Mouse (Mus musculus) layer of hippocampus, adult 2 months (tissue): ENCODE results near the gene Aspn. TPM values are rescaled to one million over a fixed set of nuclear protein-coding genes. Genes with fewer than 3 reads are reported as not detected.

Experiments used
- DNase-seq, 2 experiments: peaks; one replicate each; pipeline ENCODE4 v3.0.0; 2022; ENCODE audit warnings: low spot score in 2 of 2
- H3K27ac ChIP-seq: fragments of 200-600 bp; 2 replicates; pipeline ENCODE4 v1.8.1; 2022
- H3K4me3 ChIP-seq: fragments of 200-600 bp; 2 replicates; pipeline ENCODE4 v1.8.1; 2022; ENCODE audit warnings: mild to moderate bottlenecking
- CTCF ChIP-seq: fragments of 200-600 bp; conservative IDR thresholded peaks from 2 replicates; pipeline ENCODE4 v1.8.1; 2022; ENCODE audit warnings: antibody characterized with exemption, mild to moderate bottlenecking, moderate library complexity
- total RNA-seq, 2 experiments: library from RNA; stranded (reverse); gene quantifications; 2 replicates each; pipeline ENCODE4 v1.2.3; 2021

Gene Aspn
- total RNA-seq, 2 experiments from 2014 or later = 0.83 to 1.2 TPM

DNA sequence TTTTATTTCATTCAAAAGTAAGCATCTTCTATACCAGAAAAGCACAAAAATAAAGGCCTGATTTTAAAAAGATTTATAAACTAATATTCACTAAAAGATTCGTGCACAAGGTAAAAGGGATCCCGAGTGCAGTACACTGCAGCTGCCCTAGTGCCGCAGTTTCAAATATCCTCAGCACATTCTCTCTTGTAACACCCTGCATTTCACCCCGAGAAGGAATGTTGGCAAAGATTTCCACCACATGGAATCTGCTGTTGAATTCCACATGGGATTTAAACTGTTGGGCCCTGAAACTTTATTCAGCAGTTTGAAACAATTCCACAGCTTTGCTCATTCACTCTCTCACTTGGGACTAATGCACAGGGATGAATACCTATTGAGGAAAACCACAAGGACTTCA is 63.5 kb downstream of the Aspn start, which contains the start of gene Ogn:
Ogn (plus strand) TSS at position 333 of the 400 bp plus-strand sequence.
- TF ChIP-seq CTCF = no peak
- peak in 1 of 2 experiments; percentile 16 for DNase-seq
- Histone ChIP-seq H3K27ac (no peak within 1 kb of the TSS; the same call in 1 of the 2 replicates), H3K4me3 (no peak within 1 kb of the TSS)

DNA sequence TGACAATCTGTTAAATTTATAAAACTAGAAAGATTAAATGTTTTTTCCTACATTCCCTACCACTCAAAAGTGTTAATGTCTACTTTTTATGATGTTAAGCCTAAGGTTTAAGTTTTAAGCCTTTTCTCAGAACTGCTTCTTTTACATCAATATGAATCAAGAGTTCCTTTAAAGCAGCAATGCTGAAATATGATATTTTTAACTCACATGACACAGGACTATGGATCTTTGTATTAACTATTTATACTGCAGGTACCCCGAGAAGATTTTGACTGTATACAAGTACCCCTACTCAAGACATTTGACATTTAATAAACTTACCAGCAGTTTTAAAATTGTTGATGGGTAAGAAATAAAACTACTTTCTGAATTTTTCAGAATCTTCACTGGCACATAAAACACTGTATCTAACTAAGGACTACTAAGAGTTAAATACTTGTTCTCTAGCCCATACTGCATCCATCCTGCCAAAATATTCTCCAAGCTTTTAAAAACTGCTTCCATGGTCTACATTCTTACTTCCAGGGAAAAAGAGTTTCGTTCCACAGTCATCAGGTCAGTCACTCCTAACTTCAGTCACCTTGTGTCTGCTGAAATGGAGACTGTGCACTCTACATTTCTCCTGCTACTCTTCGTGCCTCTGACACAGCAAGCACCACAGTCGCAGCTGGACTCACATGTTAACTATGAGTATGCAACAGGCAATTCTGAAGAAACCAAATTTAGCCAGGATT is 64.5 kb downstream of the Aspn start:
- no peak for DNase-seq
- no peak for TF ChIP-seq CTCF
- Histone ChIP-seq H3K27ac (no peak overlapping the region), H3K4me3 (no peak overlapping the region)

DNA sequence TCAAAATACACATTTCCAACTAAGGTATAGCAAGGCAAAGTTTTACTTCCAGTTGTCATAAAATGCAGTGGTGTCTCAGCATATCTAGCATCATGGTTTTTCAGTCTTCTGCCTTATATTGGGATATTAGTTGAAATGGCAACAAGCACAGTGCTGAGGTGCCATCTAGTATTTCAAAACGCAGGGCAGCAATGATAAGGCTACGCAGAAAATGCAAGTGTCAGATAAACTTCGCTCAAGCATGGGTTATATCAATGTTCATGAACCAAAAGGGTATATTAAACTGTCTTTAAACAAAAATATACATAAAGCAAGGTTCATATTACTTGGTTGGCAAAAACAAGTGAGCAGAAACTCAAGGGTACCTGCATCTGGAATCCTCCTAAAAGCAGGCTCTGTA is 72.8 kb downstream of the Aspn start:
- DNase-seq = no peak
- Histone ChIP-seq H3K27ac (no peak overlapping the region), H3K4me3 (no peak overlapping the region)
- TF ChIP-seq CTCF = no peak

Other genes starting within 250 kb of the Aspn start
- 1 to 10 TPM; 5.6 to 7.1 TPM for gene Fgd3, start 224.1 kb upstream of the Aspn start, total RNA-seq
- 10 to 100 TPM; 55.2 to 55.3 TPM for gene Bicd2, start 202.9 kb upstream of the Aspn start, total RNA-seq
- 10 to 100 TPM; 33.1 to 41.0 TPM for gene Ippk, start 123.2 kb upstream of the Aspn start, total RNA-seq
- 1 to 10 TPM in 1 of 2 experiments, under 1 TPM in 1; 0.79 to 1.7 TPM for gene Tes3-ps, start 51.1 kb upstream of the Aspn start, total RNA-seq
- gene Ecm2, start 39.6 kb upstream of the Aspn start, total RNA-seq = 1 to 10 TPM; 6.5 to 8.1 TPM
- under 1 TPM; 0.31 to 0.59 TPM for gene Omd, start 38.0 kb downstream of the Aspn start, total RNA-seq
- 1 to 10 TPM; 5.3 to 6.1 TPM for gene Ogn, start 63.6 kb downstream of the Aspn start, total RNA-seq
- 1 to 10 TPM; 1.7 TPM for gene Cenpp, start 108.3 kb downstream of the Aspn start, total RNA-seq
- 10 to 100 TPM; 28.4 to 28.5 TPM for gene Nol8, start 108.6 kb downstream of the Aspn start, total RNA-seq
- gene Iars, start 137.7 kb downstream of the Aspn start, total RNA-seq = 10 to 100 TPM; 60.1 to 66.9 TPM